Mouse (Mus musculus) stomach, postnatal 0 days (tissue): Measurements from ENCODE around the gene Pgap1.

Source experiments
- CTCF ChIP-seq: IDR thresholded peaks from 2 replicates; pipeline ENCODE4 v1.5.1; 2016; ENCODE audit warnings: antibody characterized with exemption, low read depth, mild to moderate bottlenecking, moderate library complexity
- EP300 ChIP-seq: optimal IDR thresholded peaks from 2 replicates; pipeline ENCODE3; 2016; ENCODE audit warnings: antibody characterized with exemption

DNA sequence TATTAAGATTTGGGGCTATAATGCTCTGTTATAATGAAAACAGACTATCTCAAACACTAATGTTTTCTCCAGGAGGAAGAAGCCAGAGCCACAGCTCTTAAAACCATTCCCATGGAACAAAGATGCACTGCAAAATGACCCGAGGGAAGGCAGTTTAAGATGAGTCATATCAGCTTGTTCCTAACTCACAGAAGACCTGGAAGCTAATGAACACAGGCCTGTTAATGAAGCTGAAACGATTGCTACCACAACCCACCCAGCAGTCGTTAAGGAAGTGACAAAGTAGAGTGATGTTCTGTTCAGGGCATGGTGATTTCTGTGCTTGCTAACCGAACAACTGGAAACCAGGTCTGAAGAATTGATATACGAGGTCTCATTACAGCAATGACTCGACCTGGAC lies 26.3 kb downstream of the Pgap1 start:
- TF ChIP-seq CTCF: no peak
- no peak for TF ChIP-seq EP300
